Mouse (Mus musculus): ENCODE data around the gene C4b. TPM values are rescaled to one million over a fixed set of nuclear protein-coding genes. Genes with fewer than 3 reads are reported as not detected.

C4b gene
- total and polyA plus RNA-seq, 3 experiments = 0.08 to 0.24 TPM; not detected in 1

GRCm38 (mm10) chr17:34700671-34701071, 43.0 kb downstream of the C4b start:
- Histone ChIP-seq H3K4me1 (ENCODE audit: control insufficient read depth in 1 of 2, insufficient read depth in 2 of 2, low read length in 2 of 2) (no peaks in the 10 kb centered on the region), H3K4me3 (ENCODE audit: control insufficient read depth in 1 of 2, insufficient read depth in 1 of 2, low read depth in 2 of 2, low read length in 2 of 2) (no peak overlapping the region), H3K36me3 (ENCODE audit: control insufficient read depth in 1 of 2, insufficient read depth in 2 of 2, low read length in 2 of 2) (no peaks in the 10 kb centered on the region), H3K27ac (ENCODE audit: control insufficient read depth, low read depth, low read length) (no peak overlapping the region), H3K79me2 (ENCODE audit: control insufficient read depth, insufficient read depth, low read length, poor library complexity) (no peaks in the 10 kb centered on the region), H3K27me3 (ENCODE audit: control insufficient read depth in 1 of 2, insufficient read depth in 2 of 2, low read length in 2 of 2) (no peaks in the 10 kb centered on the region), H3K9me3 (replicated peaks; ENCODE audit: insufficient read depth, low read length) (no peaks in the 10 kb centered on the region), H3K9ac (ENCODE audit: control insufficient read depth, low read depth, low read length, poor library complexity, severe bottlenecking) (no peak overlapping the region)
- no peak for DNase-seq (ENCODE audit: low read depth, low spot score)
- TF ChIP-seq MXI1 (IDR thresholded peaks at IDR 0.05; ENCODE audit: low read depth, low read length) (no peak), SIN3A (IDR thresholded peaks at IDR 0.05; ENCODE audit: low read length) (no peak), MYB (IDR thresholded peaks at IDR 0.05; ENCODE audit: low read depth, low read length) (no peak), POLR2AphosphoS5 (IDR thresholded peaks at IDR 0.05; ENCODE audit: borderline replicate concordance, low read depth, low read length) (no peak), ETS1 (IDR thresholded peaks at IDR 0.05; ENCODE audit: low read depth, low read length) (no peak), EP300 (IDR thresholded peaks at IDR 0.05; ENCODE audit: low read depth in 1 of 2, low read length in 2 of 2) (no peak), GATA1 (IDR thresholded peaks at IDR 0.05; ENCODE audit: low read depth, low read length) (no peak)

GRCm38 (mm10) chr17:34699575-34700408, 43.9 kb downstream of the C4b start:
- no peaks in the 10 kb centered on the region for H3K36me3 ChIP-seq (ENCODE audit: control insufficient read depth in 1 of 2, insufficient read depth in 2 of 2, low read length in 2 of 2)
- H3K79me2 ChIP-seq (ENCODE audit: control insufficient read depth, insufficient read depth, low read length, poor library complexity) = no peaks in the 10 kb centered on the region
- H3K27me3 ChIP-seq (ENCODE audit: control insufficient read depth in 1 of 2, insufficient read depth in 2 of 2, low read length in 2 of 2) = no peaks in the 10 kb centered on the region
- TF ChIP-seq NRF1 (IDR thresholded peaks at IDR 0.05; ENCODE audit: insufficient read depth, low read depth, low read length, poor library complexity, severe bottlenecking) = no peak
- no peak for TF ChIP-seq CTCF (IDR thresholded peaks at IDR 0.05 in 2 of 3, conservative IDR thresholded peaks at IDR 0.05 in 1 of 3; ENCODE audit: control insufficient read depth in 1 of 3, insufficient read depth in 1 of 3, low read depth in 2 of 3, low read length in 3 of 3, poor library complexity in 1 of 3, severe bottlenecking in 1 of 3)
- no peak for TF ChIP-seq SMC3 (IDR thresholded peaks at IDR 0.05; ENCODE audit: low read depth, low read length)
- TF ChIP-seq ETS1 (IDR thresholded peaks at IDR 0.05; ENCODE audit: low read depth, low read length) = no peak
- TF ChIP-seq ZNF384 (IDR thresholded peaks at IDR 0.05; ENCODE audit: low read depth, low read length) = no peak
- TF ChIP-seq TCF12 (IDR thresholded peaks at IDR 0.05; ENCODE audit: low read depth, low read length) = no peak
- no peak for TF ChIP-seq TBP (IDR thresholded peaks at IDR 0.05; ENCODE audit: low read depth, low read length)
- no peak for TF ChIP-seq HCFC1 (IDR thresholded peaks at IDR 0.05; ENCODE audit: low read depth, low read length)
- no peak for TF ChIP-seq RCOR1 (IDR thresholded peaks at IDR 0.05; ENCODE audit: low read depth, low read length)
- TF ChIP-seq ZMIZ1 (IDR thresholded peaks at IDR 0.05; ENCODE audit: low read depth, low read length) = no peak
- TF ChIP-seq CHD1 (IDR thresholded peaks at IDR 0.05; ENCODE audit: low read depth, low read length) = no peak
- no peak for TF ChIP-seq MAFK (IDR thresholded peaks at IDR 0.05; ENCODE audit: borderline replicate concordance, low read depth, low read length)
- TF ChIP-seq CHD2 (IDR thresholded peaks at IDR 0.05; ENCODE audit: low read length) = no peak
- TF ChIP-seq TAL1 (IDR thresholded peaks at IDR 0.05; ENCODE audit: low read length) = no peak
- no peak for TF ChIP-seq EP300 (IDR thresholded peaks at IDR 0.05; ENCODE audit: low read depth in 1 of 2, low read length in 2 of 2)
- TF ChIP-seq MYC (IDR thresholded peaks at IDR 0.05; ENCODE audit: low read depth, low read length) = no peak
- no peak for TF ChIP-seq E2F4 (IDR thresholded peaks at IDR 0.05; ENCODE audit: borderline replicate concordance, low read depth, low read length)
- TF ChIP-seq MEF2A (IDR thresholded peaks at IDR 0.05; ENCODE audit: extremely low read depth, insufficient replicate concordance, low read depth, low read length, poor library complexity, severe bottlenecking) = no peak
- H3K4me3 ChIP-seq (ENCODE audit: control insufficient read depth in 1 of 2, insufficient read depth in 1 of 2, low read depth in 2 of 2, low read length in 2 of 2) = no peak overlapping the region
- H3K9me3 ChIP-seq (replicated peaks; ENCODE audit: insufficient read depth, low read length) = no peaks in the 10 kb centered on the region
- H3K9ac ChIP-seq (ENCODE audit: control insufficient read depth, low read depth, low read length, poor library complexity, severe bottlenecking) = no peak overlapping the region
- no peak for DNase-seq (ENCODE audit: low read depth, low spot score)
- H3K4me1 ChIP-seq (ENCODE audit: control insufficient read depth in 1 of 2, insufficient read depth in 2 of 2, low read length in 2 of 2) = no peaks in the 10 kb centered on the region
- H3K27ac ChIP-seq (ENCODE audit: control insufficient read depth, low read depth, low read length) = no peak overlapping the region

All from MEL (cell line).